Mouse (Mus musculus): ENCODE measurements around the gene Alox5ap.

DNA sequence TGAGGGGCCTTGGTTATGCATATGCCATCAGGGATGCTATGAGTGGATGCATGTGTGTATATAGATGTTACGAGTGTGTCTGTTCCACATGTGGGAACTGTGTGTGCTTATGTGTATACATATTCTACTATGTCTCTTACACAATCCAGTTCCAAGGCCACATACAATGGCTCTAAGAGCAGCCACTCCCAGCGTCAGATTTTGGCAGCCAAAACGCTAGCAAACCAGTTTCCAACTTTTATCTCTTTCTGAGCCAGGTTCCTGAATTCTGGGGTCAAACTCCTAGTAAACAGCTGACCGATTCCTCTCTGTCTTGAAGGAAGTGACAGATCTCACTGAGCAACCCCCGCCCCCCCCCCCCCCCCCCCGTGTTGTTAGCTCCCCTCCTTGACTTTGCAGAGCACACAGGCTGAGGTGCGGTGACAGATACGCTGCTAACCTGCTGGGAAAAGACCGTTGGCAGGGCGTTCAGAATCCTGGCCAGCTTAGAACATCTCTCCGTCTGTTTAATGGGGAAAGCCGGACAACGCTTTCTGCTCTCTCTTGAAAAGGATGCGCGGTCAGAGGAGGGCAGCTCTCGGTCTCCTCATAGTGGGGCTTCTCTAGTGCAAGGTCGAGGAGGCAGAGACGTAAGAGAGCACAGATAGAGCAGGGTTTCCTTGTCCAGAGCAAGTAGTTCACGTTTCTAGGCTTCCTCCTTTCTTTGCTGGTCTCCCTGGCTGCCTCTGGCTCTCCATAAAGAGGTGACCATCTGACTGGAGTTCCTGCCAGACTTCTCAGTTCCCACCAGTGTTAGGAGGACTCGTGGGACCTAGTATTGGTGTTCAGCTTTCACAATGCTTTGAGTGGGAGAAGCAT lies 17.3 kb upstream of the Alox5ap start:
- no peak for TF ChIP-seq CTCF (IDR thresholded peaks at IDR 0.05; ENCODE audit: borderline replicate concordance, control insufficient read depth, extremely low read depth, insufficient read depth, low read length, poor library complexity)
- no peak for TF ChIP-seq POLR2A (IDR thresholded peaks at IDR 0.05; ENCODE audit: control insufficient read depth, extremely low read depth, insufficient read depth, low read length, poor library complexity)

Data from thymus, adult 2 months (tissue).